Mouse (Mus musculus) embryo, embryonic 10.5 days (tissue): ENCODE measurements at regions not wholly inside any gene's neighbourhood (a gene's known extent, or its start where the extent isn't known, plus 50 kb on each side); places are given as distances from the start of the nearest gene placed in this dataset.

ENCODE experiments used
- DNase-seq: peaks from one replicate; pipeline ENCODE4 v3.0.0-alpha.2; 2015; ENCODE audit warnings: low spot score

- DNase-seq: no peak
Observed at GRCm38 (mm10) chr12:45745697-45746096, 671.2 kb upstream of the Stxbp6 start.

DNA sequence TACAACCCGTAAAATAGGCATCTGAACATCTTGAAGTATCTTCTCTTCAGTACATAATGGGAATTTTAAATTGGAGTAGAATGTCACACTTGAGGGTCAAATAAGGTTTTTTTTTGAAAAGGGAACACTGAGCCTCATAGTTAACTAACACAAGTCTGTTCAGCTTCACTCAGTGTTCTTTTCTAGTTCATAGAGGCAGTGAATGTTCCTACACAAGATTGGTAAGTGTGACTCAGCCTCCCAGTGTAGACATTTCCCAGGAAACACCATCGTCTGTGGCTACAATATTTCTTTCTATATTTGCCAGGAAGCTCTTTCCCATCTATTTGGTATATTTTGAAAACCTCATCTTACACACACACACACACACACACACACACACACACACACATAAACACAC lies 670.1 kb upstream of the Stxbp6 start:
- DNase-seq: no peak

- DNase-seq: peak; percentile 42
Observed at GRCm38 (mm10) chr12:45733661-45734060, 659.2 kb upstream of the Stxbp6 start.

DNA sequence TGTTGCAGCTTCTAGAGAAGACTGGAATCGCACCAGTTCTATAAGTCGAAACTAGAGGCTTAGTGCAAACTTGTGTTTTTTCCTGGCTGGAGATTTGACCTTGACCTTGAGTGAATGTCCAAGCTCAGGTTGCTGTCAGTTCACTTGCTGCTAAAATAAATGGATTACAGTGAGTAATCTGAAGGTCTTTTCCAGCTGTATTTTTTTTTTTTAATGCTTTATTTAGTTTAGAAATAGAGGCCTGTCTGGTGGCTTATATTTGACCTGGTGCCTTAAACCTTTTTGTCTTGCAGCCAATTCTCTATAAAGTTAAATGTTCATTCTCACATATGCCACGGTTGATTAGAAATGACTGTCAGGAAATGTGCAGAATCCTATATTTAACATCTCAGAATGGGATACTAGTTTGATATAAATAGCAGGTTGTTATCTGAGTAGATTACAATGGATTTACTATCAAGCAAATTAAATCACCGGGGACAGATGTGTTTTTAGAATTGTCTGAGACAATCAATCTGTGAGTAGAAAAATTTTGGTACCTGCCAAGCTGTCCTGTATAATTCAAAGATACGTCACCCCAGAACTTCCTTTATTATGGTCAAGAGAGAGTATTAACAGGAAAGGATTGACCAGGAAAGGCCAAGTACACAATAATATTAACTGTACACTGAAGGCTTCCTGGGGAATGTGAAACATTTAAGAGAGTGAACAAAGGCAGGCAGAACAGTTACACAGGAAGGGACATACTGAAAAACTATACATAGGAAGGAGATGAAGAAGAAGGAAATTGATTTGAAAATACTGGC lies 650.3 kb upstream of the Stxbp6 start:
- DNase-seq: peak; percentile 4

DNA sequence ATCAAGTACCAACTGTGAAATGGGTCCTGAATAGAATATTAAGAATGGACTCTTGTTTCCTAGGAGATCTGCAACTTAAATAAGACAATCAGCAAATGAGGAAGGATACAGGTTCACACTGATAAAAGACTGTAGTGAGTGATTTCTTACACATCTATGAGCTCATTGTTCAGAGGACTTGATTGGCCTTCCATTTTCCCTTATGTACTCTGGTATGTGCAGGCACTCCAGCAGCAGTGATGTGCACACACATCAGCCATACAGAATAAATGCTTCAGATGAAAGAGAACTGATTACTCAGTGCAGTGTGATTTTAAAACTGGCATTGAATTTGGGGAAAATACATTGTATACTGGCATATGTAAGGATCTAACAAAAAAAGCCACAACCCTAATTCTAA lies 636.8 kb upstream of the Stxbp6 start:
- DNase-seq: no peak

DNA sequence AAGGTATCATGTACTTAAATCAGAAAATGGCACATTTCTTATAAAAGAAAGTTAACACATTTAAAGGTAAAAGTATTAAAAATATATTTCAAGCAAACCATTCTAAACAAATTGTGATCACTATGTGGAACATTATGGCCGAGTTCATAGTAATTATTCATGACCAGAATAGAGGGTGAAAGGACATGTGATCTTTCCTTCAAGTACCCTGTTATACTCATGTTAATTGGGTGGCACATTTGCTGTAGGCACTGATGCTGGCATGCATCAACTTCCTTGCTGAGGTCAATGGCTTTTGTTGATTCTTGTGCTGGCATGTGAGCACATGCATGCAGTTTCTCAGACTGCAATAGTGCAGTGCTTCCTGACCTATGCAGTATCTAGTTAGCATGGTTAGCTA lies 636.3 kb upstream of the Stxbp6 start:
- DNase-seq: no peak

DNA sequence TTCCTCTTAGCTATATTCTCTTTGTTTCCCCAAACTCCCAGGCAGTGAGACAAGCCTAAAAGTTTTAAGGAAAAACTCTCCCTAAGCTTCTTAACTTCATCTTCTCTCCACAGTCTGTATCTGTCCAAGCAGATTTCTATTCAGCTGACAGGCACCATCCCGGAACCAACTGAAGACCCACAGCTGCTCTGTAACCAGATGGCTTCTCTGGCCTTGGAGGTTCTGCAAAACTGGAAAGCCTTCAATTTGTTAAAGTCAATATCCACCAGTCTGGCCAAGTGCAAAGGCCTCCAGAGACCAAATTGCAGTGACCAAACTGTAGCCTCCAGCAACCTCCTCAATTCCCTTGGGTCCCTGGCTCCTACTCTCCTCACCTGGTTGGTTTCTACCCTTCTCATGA lies 614.8 kb upstream of the Stxbp6 start:
- no peak for DNase-seq

DNA sequence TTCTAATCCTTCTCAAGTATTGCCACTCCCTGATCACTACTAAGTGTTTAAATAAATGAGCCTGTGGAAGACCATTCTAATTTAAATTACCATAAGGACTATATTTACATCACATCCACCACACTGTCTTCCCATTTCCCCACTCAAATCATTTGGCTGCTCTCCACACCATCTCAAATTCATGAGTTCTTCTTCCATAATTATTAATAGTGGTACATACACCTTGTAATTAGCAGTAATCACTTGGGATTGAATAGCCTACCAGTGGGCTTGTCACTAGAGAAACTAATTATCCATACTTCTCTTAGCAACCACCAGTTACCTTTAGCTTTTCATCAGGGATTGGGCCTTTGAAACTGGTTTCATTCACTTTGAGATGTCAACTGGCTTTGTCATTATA lies 612.3 kb upstream of the Stxbp6 start:
- no peak for DNase-seq

DNA sequence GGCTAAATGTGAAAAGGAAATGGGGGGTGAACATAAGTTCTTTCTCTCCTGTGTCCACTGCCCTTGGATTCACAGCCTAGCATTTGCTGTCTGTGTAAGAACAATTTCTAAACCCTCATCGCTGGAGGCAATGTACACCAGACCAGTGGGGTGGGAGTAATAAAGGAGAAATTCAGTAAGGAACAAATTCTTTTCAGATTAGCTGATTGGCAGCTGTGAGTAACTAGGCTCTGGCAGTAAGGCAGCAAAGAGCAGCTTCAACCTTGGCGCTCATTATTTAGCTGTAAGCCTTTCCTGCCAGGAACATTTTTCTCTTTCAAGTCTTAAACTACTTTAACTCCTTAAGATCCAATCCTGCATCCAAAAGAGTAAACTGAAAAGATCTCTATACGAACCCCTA lies 597.9 kb upstream of the Stxbp6 start:
- DNase-seq: no peak

- no peak for DNase-seq
Observed at GRCm38 (mm10) chr12:45671554-45671948, 597.0 kb upstream of the Stxbp6 start.

- no peak for DNase-seq
Observed at GRCm38 (mm10) chr12:45670874-45671553, 596.5 kb upstream of the Stxbp6 start.

DNA sequence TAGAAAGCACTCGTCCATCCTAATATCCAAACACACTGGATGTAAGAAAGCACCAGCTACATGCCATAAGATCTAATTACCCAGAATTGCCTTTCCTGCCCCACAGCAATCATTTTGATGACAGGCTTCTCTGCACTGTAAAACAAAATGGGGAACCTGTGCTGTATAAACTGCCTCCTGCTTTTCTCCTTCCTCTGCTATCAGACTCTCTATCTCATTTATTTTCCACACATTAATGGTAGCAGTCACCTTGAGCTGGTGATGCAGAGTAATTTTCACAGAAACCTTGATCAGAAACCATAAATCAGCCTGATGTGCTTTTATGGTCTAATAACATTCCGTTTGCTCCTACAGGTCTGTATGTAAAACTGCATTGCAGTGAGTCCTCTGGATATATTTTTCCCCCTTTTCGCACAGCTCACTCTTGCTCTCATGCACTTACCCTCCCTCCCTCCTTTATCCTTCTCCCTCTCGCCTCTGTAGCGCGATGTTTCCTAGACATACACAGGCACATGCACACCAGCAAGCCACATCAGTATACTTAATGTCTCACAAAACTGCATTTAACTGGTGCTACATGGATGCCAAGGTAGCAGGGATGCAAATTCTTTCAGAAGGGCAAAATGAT lies 595.9 kb upstream of the Stxbp6 start:
- no peak for DNase-seq

DNA sequence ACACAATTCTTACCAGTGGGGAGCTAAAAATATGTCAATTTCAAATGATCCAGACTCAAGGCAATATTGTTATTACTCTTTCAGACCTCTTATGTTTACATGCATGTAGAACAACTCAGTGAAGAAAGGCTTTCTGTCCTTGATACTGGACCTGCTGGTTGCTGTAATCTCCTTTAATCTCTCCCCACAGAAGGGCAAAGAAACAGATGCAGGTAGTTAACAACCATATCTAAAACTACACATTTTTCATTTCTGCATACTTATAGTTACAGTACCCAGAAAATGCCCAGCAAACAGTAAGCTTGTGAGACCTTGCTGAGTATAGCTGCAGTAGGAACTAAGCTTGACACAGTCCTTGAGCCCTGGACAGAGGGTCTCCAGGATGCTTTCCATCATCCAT lies 585.1 kb upstream of the Stxbp6 start:
- DNase-seq: no peak

- DNase-seq: no peak
Observed at GRCm38 (mm10) chr12:45656574-45656973, 582.1 kb upstream of the Stxbp6 start.

- no peak for DNase-seq
Observed at GRCm38 (mm10) chr12:45648654-45649053, 574.1 kb upstream of the Stxbp6 start.

- DNase-seq: no peak
Observed at GRCm38 (mm10) chr12:45644180-45644579, 569.7 kb upstream of the Stxbp6 start.

GRCm38 (mm10) chr12:45622830-45623229 lies 548.3 kb upstream of the Stxbp6 start:
- DNase-seq: no peak

DNA sequence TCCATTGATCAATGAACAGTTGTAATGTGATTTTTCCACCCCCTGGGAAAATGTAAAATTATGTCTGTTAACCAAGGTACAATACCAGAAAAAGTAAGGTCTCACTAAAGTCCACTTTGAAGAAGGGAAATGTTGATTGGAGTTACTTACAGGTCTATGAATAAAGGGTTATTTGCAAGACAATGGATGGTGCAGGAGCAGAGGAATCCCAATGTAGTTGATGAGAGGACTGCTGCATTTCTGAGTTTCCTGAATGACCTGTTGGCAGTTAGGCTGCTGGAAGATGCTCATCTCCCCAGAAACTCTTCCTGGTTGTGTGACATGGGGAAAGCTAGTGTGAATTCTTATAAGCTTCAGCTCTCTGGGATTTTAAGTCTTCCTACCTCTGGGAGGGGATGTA lies 545.5 kb upstream of the Stxbp6 start:
- no peak for DNase-seq

- peak; percentile 59 for DNase-seq
Observed at GRCm38 (mm10) chr12:45614509-45615150, 540.1 kb upstream of the Stxbp6 start.

GRCm38 (mm10) chr12:45614074-45614473 lies 539.6 kb upstream of the Stxbp6 start:
- DNase-seq: peak; percentile 68

- no peak for DNase-seq
Observed at GRCm38 (mm10) chr12:45599443-45599842, 524.9 kb upstream of the Stxbp6 start.

GRCm38 (mm10) chr12:45597904-45598570 lies 523.5 kb upstream of the Stxbp6 start:
- no peak for DNase-seq
